9 mouse cellular contexts compared by ENCODE assay signal in genomic region chr5:114978888-114979249, GRCm38 (mm10). TPM values are rescaled to one million over a fixed set of nuclear protein-coding genes. Genes with fewer than 3 reads are reported as not detected.
DNase-seq lines count a peak whose midpoint lies in the region; ATAC-seq and TF ChIP-seq lines count a peak whose summit lies in the region.
"Had no signal": no experiment of that assay in that cellular context is flagged by ENCODE, and none has a peak within 500 bp of the region (broad histone marks: within the 10 kb centered on the region; RNA-seq: fewer than 3 reads in every experiment).

No protein-coding gene starts in this region.

- H3K9ac ChIP-seq in limb, embryonic 14.5 days (ENCODE audit: low read depth, low read length, severe bottlenecking) = no peak overlapping the region; the same call in 1 of the 2 replicates
- peak overlapping the region; percentile 44; the same call in 1 of the 2 replicates for H3K9ac ChIP-seq in neural tube, embryonic 13.5 days

- peaks cover 9% of the 10 kb centered on the region for H3K4me1 ChIP-seq in limb, embryonic 14.5 days (ENCODE audit: control insufficient read depth, insufficient read depth, low read length)
- H3K4me1 ChIP-seq in neural tube, embryonic 13.5 days (replicated peaks) = peaks cover 17% of the 10 kb centered on the region

- no peak overlapping the region for H3K4me3 ChIP-seq in limb, embryonic 14.5 days (replicated peaks; ENCODE audit: low read length)
- H3K4me3 ChIP-seq in neural tube, embryonic 13.5 days = peak overlapping the region; percentile 34

- DNase-seq in thymus, postnatal 0 days (ENCODE audit: low spot score) = peak; percentile 58
- no peak for DNase-seq in thymus, postnatal 36 days
- peak; percentile 70 for DNase-seq in c-Kit-positive CD71-positive TER-119-negative erythroid progenitor cells, embryonic 14.5 days (ENCODE audit: low read depth)
- peak; percentile 50 for DNase-seq in forelimb bud, embryonic 11.5 days (ENCODE audit: low read depth, low spot score)
- peak; percentile 53 for DNase-seq in limb, embryonic 14.5 days (ENCODE audit: low spot score)
- no peak for DNase-seq in ovary, postnatal 36 days (ENCODE audit: low spot score)
- DNase-seq in adrenal gland, adult 2 months = no peak

- ATAC-seq in limb, embryonic 14.5 days (ENCODE audit: low FRiP score, low read depth) = peak; percentile 45; the same call in 1 of the 2 replicates
- ATAC-seq in neural tube, embryonic 13.5 days (ENCODE audit: low read depth) = no peak

- H3K9me3 ChIP-seq in limb, embryonic 14.5 days (ENCODE audit: control insufficient read depth, low read length) = no peaks in the 10 kb centered on the region
- no peaks in the 10 kb centered on the region for H3K9me3 ChIP-seq in neural tube, embryonic 13.5 days

- peak overlapping the region; percentile 87 for H3K4me2 ChIP-seq in limb, embryonic 14.5 days (replicated peaks; ENCODE audit: low read depth, low read length, severe bottlenecking)
- H3K4me2 ChIP-seq in neural tube, embryonic 13.5 days = peak overlapping the region; percentile 71

- H3K27me3 ChIP-seq in limb, embryonic 14.5 days (ENCODE audit: control insufficient read depth, insufficient read depth, low read length) = no peaks in the 10 kb centered on the region
- H3K27me3 ChIP-seq in neural tube, embryonic 13.5 days = 0 out of 2 replicates have a peak, but pooled peaks cover 4% of the 10 kb centered on the region

- no peak for TF ChIP-seq POLR2A in limb, embryonic 14.5 days (IDR thresholded peaks at IDR 0.05; ENCODE audit: borderline replicate concordance, extremely low read depth, insufficient read depth, insufficient read length)

- no peaks in the 10 kb centered on the region for H3K36me3 ChIP-seq in limb, embryonic 14.5 days (ENCODE audit: control insufficient read depth, insufficient read depth, low read length)
- H3K36me3 ChIP-seq in neural tube, embryonic 13.5 days = no peaks in the 10 kb centered on the region

- H3K27ac ChIP-seq in limb, embryonic 14.5 days (replicated peaks; ENCODE audit: low read depth, low read length) = no peak overlapping the region
- H3K27ac ChIP-seq in neural tube, embryonic 13.5 days (replicated peaks) = no peak overlapping the region

- WGBS in limb, embryonic 14.5 days = 4% methylated on average over 6 of the region's 6 CpGs
- 4% methylated on average over 6 of the region's 6 CpGs for WGBS in neural tube, embryonic 13.5 days

RNA-seq across cellular contexts. Expression of gene Hnf1a, which starts 8.0 kb away (rescaled TPM):
- 1.3 and 1.6 TPM in 2 replicates for polyA plus RNA-seq in thymus, postnatal 0 days (2015; fragmentation: Nextera tagmentation; extraction: Ambion mirVana)
- 0.03 and 0.08 TPM in 2 replicates for polyA plus RNA-seq in limb, embryonic 14.5 days (2012; rRNA removed)
- 0.06 TPM in 1 of 2 replicates, not detected in the other for polyA plus RNA-seq in limb, embryonic 14.5 days (2014; fragmentation: Nextera tagmentation; extraction: Ambion mirVana)
- 0.10 TPM in 1 of 2 replicates, not detected in the other for polyA plus RNA-seq in neural tube, embryonic 13.5 days (2015; fragmentation: Nextera tagmentation; extraction: Ambion mirVana)
- total RNA-seq in adrenal gland, adult 2 months (2021) = under 1 TPM in 1 of 2 experiments, not detected in 1; 0.09 TPM
- 0.03 TPM in 1 of 2 replicates, not detected in the other for polyA plus RNA-seq in adrenal gland, adult 2 months (2012; rRNA removed)
- total RNA-seq: left cerebral cortex, adult 18-20 months had no signal

RNA-seq across cellular contexts. Expression of gene Sppl3, which starts 32.1 kb away (rescaled TPM):
- 15.2 and 22.3 TPM in 2 replicates for polyA plus RNA-seq in thymus, postnatal 0 days (2015; fragmentation: Nextera tagmentation; extraction: Ambion mirVana)
- polyA plus RNA-seq in limb, embryonic 14.5 days (2012; rRNA removed) = 100 and 143 TPM in 2 replicates
- polyA plus RNA-seq in limb, embryonic 14.5 days (2014; fragmentation: Nextera tagmentation; extraction: Ambion mirVana) = 42.7 and 74.3 TPM in 2 replicates
- polyA plus RNA-seq in neural tube, embryonic 13.5 days (2015; fragmentation: Nextera tagmentation; extraction: Ambion mirVana) = 15.7 and 21.3 TPM in 2 replicates
- 10 to 100 TPM; 42.3 to 49.4 TPM for total RNA-seq in adrenal gland, adult 2 months (2021)
- polyA plus RNA-seq in adrenal gland, adult 2 months (2012; rRNA removed) = 66.2 and 68.2 TPM in 2 replicates

RNA-seq across cellular contexts. Expression of gene 2210016L21Rik, which starts 36.9 kb away (rescaled TPM):
- polyA plus RNA-seq in thymus, postnatal 0 days (2015; fragmentation: Nextera tagmentation; extraction: Ambion mirVana) = 58.5 and 69.2 TPM in 2 replicates
- polyA plus RNA-seq in limb, embryonic 14.5 days (2012; rRNA removed) = 34.1 and 41.3 TPM in 2 replicates
- 54.7 and 72.7 TPM in 2 replicates for polyA plus RNA-seq in limb, embryonic 14.5 days (2014; fragmentation: Nextera tagmentation; extraction: Ambion mirVana)
- polyA plus RNA-seq in neural tube, embryonic 13.5 days (2015; fragmentation: Nextera tagmentation; extraction: Ambion mirVana) = 94.9 and 111 TPM in 2 replicates
- 10 to 100 TPM; 36.2 to 55.3 TPM for total RNA-seq in adrenal gland, adult 2 months (2021)
- polyA plus RNA-seq in adrenal gland, adult 2 months (2012; rRNA removed) = 24.5 and 28.1 TPM in 2 replicates

RNA-seq across cellular contexts. Expression of gene Oasl1, which starts 55.8 kb away (rescaled TPM):
- polyA plus RNA-seq in thymus, postnatal 0 days (2015; fragmentation: Nextera tagmentation; extraction: Ambion mirVana) = 5.0 and 6.3 TPM in 2 replicates
- polyA plus RNA-seq in limb, embryonic 14.5 days (2012; rRNA removed) = 0.59 and 1.2 TPM in 2 replicates
- polyA plus RNA-seq in limb, embryonic 14.5 days (2014; fragmentation: Nextera tagmentation; extraction: Ambion mirVana) = 0.36 and 0.39 TPM in 2 replicates
- polyA plus RNA-seq in neural tube, embryonic 13.5 days (2015; fragmentation: Nextera tagmentation; extraction: Ambion mirVana) = 0.50 and 0.66 TPM in 2 replicates
- total RNA-seq in adrenal gland, adult 2 months (2021) = 1 to 10 TPM in 1 of 2 experiments, under 1 TPM in 1; 0.98 to 1.3 TPM
- 5.0 and 7.4 TPM in 2 replicates for polyA plus RNA-seq in adrenal gland, adult 2 months (2012; rRNA removed)

Comparison
In these comparisons a context has a peak if more than half of its experiments do, and no peak if none do; other contexts are left out.
1. DNase-seq: peak in thymus, postnatal 0 days (single experiment), c-Kit-positive CD71-positive TER-119-negative erythroid progenitor cells, embryonic 14.5 days (single experiment), forelimb bud, embryonic 11.5 days (single experiment) and limb, embryonic 14.5 days (single experiment); none in thymus, postnatal 36 days (0 of 2), ovary, postnatal 36 days (single experiment) and adrenal gland, adult 2 months (single experiment).